Mouse (Mus musculus): ENCODE measurements around the gene Adcy5. TPM values are rescaled to one million over a fixed set of nuclear protein-coding genes. Genes with fewer than 3 reads are reported as not detected.

Gene Adcy5
- total and polyA plus RNA-seq, 3 experiments: under 0.01 to 0.08 TPM; not detected in 1

- no peak for DNase-seq (ENCODE audit: low read depth, low spot score)
- H3K79me2 ChIP-seq (ENCODE audit: control insufficient read depth, insufficient read depth, low read length, poor library complexity): no peaks in the 10 kb centered on the region
- TF ChIP-seq ZMIZ1 (IDR thresholded peaks at IDR 0.05; ENCODE audit: low read depth, low read length): no peak
- TF ChIP-seq SIN3A (IDR thresholded peaks at IDR 0.05; ENCODE audit: low read length): no peak
- no peak for TF ChIP-seq USF1 (IDR thresholded peaks at IDR 0.05; ENCODE audit: low read depth, low read length)
- no peak for TF ChIP-seq RAD21 (IDR thresholded peaks at IDR 0.05; ENCODE audit: low read depth, low read length)
- no peak for TF ChIP-seq ETS1 (IDR thresholded peaks at IDR 0.05; ENCODE audit: low read depth, low read length)
- TF ChIP-seq EP300 (IDR thresholded peaks at IDR 0.05; ENCODE audit: low read depth in 1 of 2, low read length in 2 of 2): no peak
- TF ChIP-seq CTCF (IDR thresholded peaks at IDR 0.05 in 2 of 3, conservative IDR thresholded peaks at IDR 0.05 in 1 of 3; ENCODE audit: control insufficient read depth in 1 of 3, insufficient read depth in 1 of 3, low read depth in 2 of 3, low read length in 3 of 3, poor library complexity in 1 of 3, severe bottlenecking in 1 of 3): no peak
- no peak for TF ChIP-seq MAFK (IDR thresholded peaks at IDR 0.05; ENCODE audit: borderline replicate concordance, low read depth, low read length)
- TF ChIP-seq ZC3H11A (IDR thresholded peaks at IDR 0.05; ENCODE audit: low read depth, low read length): no peak
- no peak for TF ChIP-seq NRF1 (IDR thresholded peaks at IDR 0.05; ENCODE audit: insufficient read depth, low read depth, low read length, poor library complexity, severe bottlenecking)
- TF ChIP-seq ZNF384 (IDR thresholded peaks at IDR 0.05; ENCODE audit: low read depth, low read length): no peak
- TF ChIP-seq KAT2A (conservative IDR thresholded peaks at IDR 0.05; ENCODE audit: low read depth, low read length): no peak
- no peak for TF ChIP-seq GABPA (IDR thresholded peaks at IDR 0.05; ENCODE audit: low read depth, low read length)
- TF ChIP-seq USF2 (IDR thresholded peaks at IDR 0.05; ENCODE audit: borderline replicate concordance in 1 of 2, insufficient read depth in 1 of 2, low read depth in 1 of 2, low read length in 2 of 2): no peak
- no peak for TF ChIP-seq NELFE (IDR thresholded peaks at IDR 0.05; ENCODE audit: low read depth, low read length)
- TF ChIP-seq ELF1 (IDR thresholded peaks at IDR 0.05; ENCODE audit: low read depth, low read length): no peak
- TF ChIP-seq POLR2A (IDR thresholded peaks at IDR 0.05; ENCODE audit: control insufficient read depth in 1 of 2, insufficient read depth in 1 of 2, low read depth in 1 of 2, low read length in 2 of 2, poor library complexity in 1 of 2): no peak
- no peak for TF ChIP-seq CHD1 (IDR thresholded peaks at IDR 0.05; ENCODE audit: low read depth, low read length)
- TF ChIP-seq CHD2 (IDR thresholded peaks at IDR 0.05; ENCODE audit: low read length): no peak
- no peak overlapping the region for H3K9ac ChIP-seq (ENCODE audit: control insufficient read depth, low read depth, low read length, poor library complexity, severe bottlenecking)
- no peak overlapping the region for H3K4me3 ChIP-seq (ENCODE audit: control insufficient read depth in 1 of 2, insufficient read depth in 1 of 2, low read depth in 2 of 2, low read length in 2 of 2)
- H3K4me1 ChIP-seq (ENCODE audit: control insufficient read depth in 1 of 2, insufficient read depth in 2 of 2, low read length in 2 of 2): no peaks in the 10 kb centered on the region
- H3K27me3 ChIP-seq (ENCODE audit: control insufficient read depth in 1 of 2, insufficient read depth in 2 of 2, low read length in 2 of 2): no peaks in the 10 kb centered on the region
- H3K9me3 ChIP-seq (replicated peaks; ENCODE audit: insufficient read depth, low read length): no peaks in the 10 kb centered on the region
- H3K27ac ChIP-seq (ENCODE audit: control insufficient read depth, low read depth, low read length): no peak overlapping the region
- H3K36me3 ChIP-seq (ENCODE audit: control insufficient read depth in 1 of 2, insufficient read depth in 2 of 2, low read length in 2 of 2): no peaks in the 10 kb centered on the region
Measured at GRCm38 (mm10) chr16:35205681-35206080, 51.0 kb downstream of the Adcy5 start.

GRCm38 (mm10) chr16:35206426-35206825, 51.7 kb downstream of the Adcy5 start:
- H3K9me3 ChIP-seq (replicated peaks; ENCODE audit: insufficient read depth, low read length): no peaks in the 10 kb centered on the region
- H3K79me2 ChIP-seq (ENCODE audit: control insufficient read depth, insufficient read depth, low read length, poor library complexity): no peaks in the 10 kb centered on the region
- DNase-seq (ENCODE audit: low read depth, low spot score): no peak
- H3K4me1 ChIP-seq (ENCODE audit: control insufficient read depth in 1 of 2, insufficient read depth in 2 of 2, low read length in 2 of 2): no peaks in the 10 kb centered on the region
- H3K9ac ChIP-seq (ENCODE audit: control insufficient read depth, low read depth, low read length, poor library complexity, severe bottlenecking): no peak overlapping the region
- TF ChIP-seq MEF2A (IDR thresholded peaks at IDR 0.05; ENCODE audit: extremely low read depth, insufficient replicate concordance, low read depth, low read length, poor library complexity, severe bottlenecking) (no peak), RCOR1 (IDR thresholded peaks at IDR 0.05; ENCODE audit: low read depth, low read length) (no peak), POLR2AphosphoS5 (IDR thresholded peaks at IDR 0.05; ENCODE audit: borderline replicate concordance, low read depth, low read length) (no peak), MXI1 (IDR thresholded peaks at IDR 0.05; ENCODE audit: low read depth, low read length) (no peak)
- H3K4me3 ChIP-seq (ENCODE audit: control insufficient read depth in 1 of 2, insufficient read depth in 1 of 2, low read depth in 2 of 2, low read length in 2 of 2): no peak overlapping the region
- no peaks in the 10 kb centered on the region for H3K36me3 ChIP-seq (ENCODE audit: control insufficient read depth in 1 of 2, insufficient read depth in 2 of 2, low read length in 2 of 2)
- H3K27ac ChIP-seq (ENCODE audit: control insufficient read depth, low read depth, low read length): no peak overlapping the region
- no peaks in the 10 kb centered on the region for H3K27me3 ChIP-seq (ENCODE audit: control insufficient read depth in 1 of 2, insufficient read depth in 2 of 2, low read length in 2 of 2)

Data from MEL (cell line).